Mouse (Mus musculus) forebrain, embryonic 11.5 days (tissue): ENCODE data around the gene 2610507B11Rik. TPM values are rescaled to one million over a fixed set of nuclear protein-coding genes. Genes with fewer than 3 reads are reported as not detected.
"Not testable (repeated sequence)": the region's sequence is repeated elsewhere in the genome, so short reads cannot be mapped to it uniquely, and the experiment has no call there.

ENCODE experiments used
- ATAC-seq: fragments of 200-750 bp; cut with Nextera tagmentation; replicated peaks from 2 replicates; pipeline ENCODE4 v1.8.0; 2017; ENCODE audit warnings: moderate TSS enrichment; ENCODE audit not compliant: low FRiP score
- DNase-seq: peaks from one replicate; pipeline ENCODE4 v3.0.0-alpha.2; 2017; ENCODE audit warnings: low spot score
- H3K27ac ChIP-seq: fragments of 300-500 bp; sonication (generic); 2 replicates; pipeline ENCODE4 v1.5.1; 2014; ENCODE audit warnings: low read depth, low read length
- H3K27me3 ChIP-seq: fragments of 300-500 bp; sonication (generic); 2 replicates; pipeline ENCODE4 v1.6.1; 2014; ENCODE audit warnings: mild to moderate bottlenecking, low read length, mixed read lengths; ENCODE audit not compliant: control insufficient read depth, insufficient read depth
- H3K36me3 ChIP-seq: fragments of 300-500 bp; sonication (generic); 2 replicates; pipeline ENCODE4 v1.6.1; 2014; ENCODE audit warnings: mild to moderate bottlenecking, low read length, moderate library complexity, mixed read lengths; ENCODE audit not compliant: control insufficient read depth, insufficient read depth
- H3K4me1 ChIP-seq: fragments of 300-500 bp; sonication (generic); replicated peaks from 2 replicates; pipeline ENCODE4 v1.6.1; 2014; ENCODE audit warnings: low read length, mixed read lengths; ENCODE audit not compliant: control insufficient read depth, insufficient read depth
- H3K4me2 ChIP-seq: fragments of 300-500 bp; sonication (generic); 2 replicates; pipeline ENCODE4 v1.6.1; 2014; ENCODE audit warnings: low read depth, mild to moderate bottlenecking, low read length, moderate library complexity, mixed read lengths; ENCODE audit not compliant: severe bottlenecking
- H3K4me3 ChIP-seq: fragments of 300-500 bp; sonication (generic); 2 replicates; pipeline ENCODE4 v1.5.1; 2014; ENCODE audit warnings: low read depth, low read length
- H3K9ac ChIP-seq: fragments of 300-500 bp; sonication (generic); 2 replicates; pipeline ENCODE4 v1.6.1; 2014; ENCODE audit warnings: low read length
- H3K9me3 ChIP-seq: fragments of 300-500 bp; sonication (generic); 2 replicates; pipeline ENCODE4 v1.6.1; 2016; ENCODE audit warnings: low read length, mixed read lengths; ENCODE audit not compliant: control insufficient read depth
- WGBS: fragments of 180-500 bp; shearing (Covaris S2); extraction: QIAGEN DNeasy Blood & Tissue Kit; methylation state at CpG from one replicate; pipeline ENCODE4 v1.1.7; 2014; 5-methylcytosine and 5-hydroxymethylcytosine counted together
- polyA plus RNA-seq: library from polyadenylated mRNA; unstranded; fragments of >200 nt; fragmentation: Nextera tagmentation; extraction: Ambion mirVana; gene quantifications from 2 replicates; pipeline ENCODE4 v1.2.1, GENCODE M21; 2014

2610507B11Rik gene
- polyA plus RNA-seq, 1 experiment from 2014 or later = 84.6 TPM

DNA sequence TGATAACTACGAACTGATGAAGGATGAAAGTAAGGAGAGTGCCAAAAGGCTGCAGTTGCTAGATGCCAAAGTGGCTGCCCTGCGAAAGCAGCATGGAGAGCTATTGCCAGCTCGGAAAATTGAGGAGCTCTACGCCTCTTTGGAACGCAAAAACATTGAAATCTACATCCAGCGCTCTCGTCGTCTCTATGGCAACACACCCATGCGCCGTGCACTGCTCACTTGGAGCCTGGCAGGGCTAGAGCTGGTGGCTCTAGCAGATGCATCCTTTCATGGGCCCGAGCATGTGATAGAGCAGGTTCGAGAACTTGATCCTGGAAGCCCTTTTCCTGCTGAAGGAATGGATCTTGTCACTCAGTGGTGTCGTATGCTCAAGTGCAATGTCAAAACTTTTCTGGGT lies 10.4 kb downstream of the 2610507B11Rik start:
- Histone ChIP-seq H3K4me3 (no peak overlapping the region), H3K27ac (no peak overlapping the region), H3K36me3 (peaks cover 42% of the 10 kb centered on the region), H3K27me3 (no peaks in the 10 kb centered on the region), H3K9ac (no peak overlapping the region), H3K9me3 (no peaks in the 10 kb centered on the region), H3K4me2 (no peak overlapping the region), H3K4me1 (no peaks in the 10 kb centered on the region)
- 91% methylated on average over 13 of the region's 13 CpGs for WGBS
- DNase-seq (no peak), ATAC-seq (no peak)

DNA sequence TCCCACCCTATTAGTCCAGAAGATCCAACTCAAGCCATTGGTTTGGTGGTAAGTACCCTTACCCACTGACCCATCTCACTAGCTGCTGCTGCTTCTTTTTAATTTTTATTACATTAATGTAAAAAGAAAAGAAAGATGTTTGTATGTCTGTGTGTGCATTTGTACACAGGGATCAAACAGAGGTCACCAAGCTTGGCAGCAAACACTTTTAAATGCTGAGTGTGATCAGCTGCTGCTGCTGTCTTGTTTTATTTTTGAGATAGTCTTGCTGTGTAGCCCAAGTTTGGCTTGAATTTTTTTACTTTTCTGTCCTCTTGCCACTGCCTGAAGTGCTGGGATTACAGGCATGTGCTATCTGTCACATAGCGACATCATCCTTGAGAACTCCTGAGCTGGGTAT lies 14.0 kb downstream of the 2610507B11Rik start:
- ATAC-seq = no peak
- H3K4me2 ChIP-seq = no peak overlapping the region
- DNase-seq = no peak
- no peaks in the 10 kb centered on the region for H3K9me3 ChIP-seq
- no peaks in the 10 kb centered on the region for H3K27me3 ChIP-seq
- H3K4me1 ChIP-seq = no peaks in the 10 kb centered on the region
- no peak overlapping the region for H3K27ac ChIP-seq
- WGBS = 93% methylated on average over 1 of the region's 1 CpGs
- H3K9ac ChIP-seq = no peak overlapping the region
- H3K4me3 ChIP-seq = no peak overlapping the region
- peaks cover 35% of the 10 kb centered on the region for H3K36me3 ChIP-seq

DNA sequence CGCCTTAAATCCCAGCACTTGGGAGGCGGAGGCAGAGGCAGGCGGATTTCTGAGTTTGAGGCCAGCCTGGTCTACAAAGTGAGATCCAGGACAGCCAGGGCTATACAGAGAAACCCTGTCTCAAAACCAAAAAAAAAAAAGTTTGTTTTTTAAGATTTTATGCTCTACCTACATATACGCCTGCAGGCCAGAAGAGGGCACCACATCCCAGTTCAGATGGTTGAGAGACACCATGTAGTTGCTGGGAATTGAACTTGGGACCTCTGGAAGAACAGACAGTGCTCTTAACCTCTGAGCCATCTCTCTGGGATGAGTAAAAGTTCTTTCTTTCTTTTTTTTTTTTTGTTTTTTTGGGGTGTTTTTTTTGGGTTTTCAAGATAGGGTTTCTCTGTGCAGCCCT lies 14.6 kb downstream of the 2610507B11Rik start:
- not testable (repeated sequence) for H3K9me3 ChIP-seq, H3K4me3 ChIP-seq, H3K4me1 ChIP-seq, H3K4me2 ChIP-seq, ATAC-seq, H3K27me3 ChIP-seq, DNase-seq, H3K9ac ChIP-seq, H3K27ac ChIP-seq
- peaks cover 34% of the 10 kb centered on the region for H3K36me3 ChIP-seq
- 94% methylated on average over 4 of the region's 4 CpGs for WGBS

DNA sequence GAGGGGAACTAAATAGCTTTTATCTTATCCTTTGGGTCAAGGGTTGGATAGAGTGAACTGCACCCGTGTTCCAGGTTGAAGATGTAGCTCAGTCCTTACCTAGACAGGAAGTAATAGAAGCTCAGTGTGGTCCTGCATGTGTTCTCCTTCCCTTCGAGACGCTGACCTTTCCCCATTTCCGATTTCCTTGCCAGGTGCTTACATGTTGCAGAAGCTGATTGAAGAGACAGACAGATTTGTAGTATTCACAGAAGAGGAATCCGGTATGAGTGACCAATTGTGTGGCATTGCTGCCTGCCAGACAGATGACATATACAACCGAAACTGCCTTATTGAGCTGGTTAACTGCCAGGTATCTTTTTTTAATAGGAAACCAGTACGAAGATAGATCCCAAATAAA lies 17.3 kb downstream of the 2610507B11Rik start:
- no peak for DNase-seq
- no peak overlapping the region for H3K9ac ChIP-seq
- no peak overlapping the region for H3K27ac ChIP-seq
- no peak overlapping the region for H3K4me3 ChIP-seq
- no peaks in the 10 kb centered on the region for H3K4me1 ChIP-seq
- H3K27me3 ChIP-seq = no peaks in the 10 kb centered on the region
- 93% methylated on average over 7 of the region's 7 CpGs for WGBS
- no peak overlapping the region for H3K4me2 ChIP-seq
- H3K9me3 ChIP-seq = no peaks in the 10 kb centered on the region
- ATAC-seq = no peak
- H3K36me3 ChIP-seq = peaks cover 18% of the 10 kb centered on the region

DNA sequence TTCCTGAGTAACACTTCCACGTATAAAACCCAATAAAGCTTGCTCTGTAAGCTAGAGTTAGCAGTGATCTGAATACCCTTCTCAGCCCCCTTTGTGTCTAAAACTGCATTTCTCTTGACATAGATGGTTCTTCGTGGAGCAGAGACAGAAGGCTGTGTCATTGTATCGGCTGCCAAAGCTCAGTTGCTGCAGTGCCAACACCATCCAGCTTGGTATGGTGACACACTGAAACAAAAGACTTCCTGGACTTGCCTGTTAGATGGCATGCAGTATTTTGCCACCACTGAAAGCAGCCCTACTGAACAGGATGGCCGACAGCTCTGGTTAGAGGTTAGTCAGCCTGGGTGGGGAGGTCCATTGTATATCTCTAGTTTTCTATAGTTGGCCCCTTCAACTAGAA lies 18.0 kb downstream of the 2610507B11Rik start:
- Histone ChIP-seq H3K4me2 (no peak overlapping the region), H3K27ac (no peak overlapping the region), H3K4me3 (no peak overlapping the region), H3K36me3 (peaks cover 21% of the 10 kb centered on the region), H3K27me3 (no peaks in the 10 kb centered on the region), H3K9me3 (no peaks in the 10 kb centered on the region), H3K9ac (no peak overlapping the region), H3K4me1 (no peaks in the 10 kb centered on the region)
- no peak for DNase-seq
- ATAC-seq = no peak
- WGBS = 93% methylated on average over 4 of the region's 4 CpGs

DNA sequence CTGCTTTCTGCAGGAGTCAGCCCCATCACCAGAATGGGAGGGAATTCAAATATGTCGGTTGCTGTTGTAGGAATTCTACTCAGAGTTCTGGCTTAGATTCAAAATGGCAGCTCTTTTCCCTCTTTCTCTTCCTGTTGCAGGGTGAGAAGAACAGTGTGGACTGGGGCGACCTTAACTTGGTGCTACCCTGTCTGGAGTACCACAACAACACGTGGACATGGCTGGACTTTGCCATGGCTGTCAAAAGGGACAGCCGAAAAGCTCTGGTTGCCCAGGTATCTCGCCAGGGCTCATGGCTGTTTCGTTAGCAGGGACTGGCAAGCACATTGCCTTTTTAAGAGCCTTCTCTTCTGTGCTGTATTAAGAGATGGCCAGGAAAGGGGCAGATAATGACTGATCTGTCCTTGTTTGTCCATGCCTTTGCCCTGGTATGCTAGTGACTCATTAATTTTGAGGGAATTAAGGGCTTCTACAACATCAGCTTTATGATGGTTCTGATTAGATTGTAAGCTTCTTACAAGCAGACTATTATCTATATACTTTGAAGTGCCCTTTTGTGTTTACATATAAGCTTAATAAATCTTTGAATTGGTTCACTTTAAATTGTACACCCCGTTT lies 27.7 kb downstream of the 2610507B11Rik start:
- WGBS = 88% methylated on average over 7 of the region's 7 CpGs
- no peak for ATAC-seq
- H3K27ac ChIP-seq = no peak overlapping the region

DNA sequence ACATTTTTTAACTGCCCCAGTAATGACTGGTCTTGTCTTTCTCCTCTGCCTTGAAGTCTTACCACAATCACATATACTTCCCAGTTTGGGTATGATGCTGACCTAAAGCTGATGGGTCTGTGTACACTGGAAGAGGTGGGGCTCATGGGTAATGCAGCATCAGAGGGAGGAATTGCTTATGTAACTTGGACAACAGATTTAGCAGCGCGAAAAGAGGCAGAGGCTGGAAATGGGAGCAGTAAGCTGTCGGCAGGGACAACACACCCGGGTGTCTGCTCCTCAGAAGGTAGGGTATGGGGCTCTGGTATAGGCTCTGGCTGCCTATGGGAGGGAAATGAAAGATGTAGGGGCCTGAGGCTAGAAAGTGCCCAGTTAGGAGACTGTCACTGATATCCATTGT lies 29.1 kb downstream of the 2610507B11Rik start, which contains the start of gene BC030499:
TSS of gene BC030499 (plus strand) at position 188 of the 400 bp plus-strand sequence.
- H3K9ac ChIP-seq = no peak within 1 kb of the TSS
- no peaks in the 10 kb centered on the region for H3K27me3 ChIP-seq
- H3K4me1 ChIP-seq = no peaks in the 10 kb centered on the region
- H3K27ac ChIP-seq = no peak within 1 kb of the TSS
- WGBS = 96% methylated on average over 4 of the region's 4 CpGs
- H3K4me2 ChIP-seq = no peak within 1 kb of the TSS
- no peak for DNase-seq
- H3K4me3 ChIP-seq = no peak within 1 kb of the TSS
- H3K9me3 ChIP-seq = no peaks in the 10 kb centered on the region
- ATAC-seq = no peak
- peaks cover 12% of the 10 kb centered on the region; the same call in 1 of the 2 replicates for H3K36me3 ChIP-seq

More for the DNA sequence above, 27.7 kb downstream of the 2610507B11Rik start:
- no peaks in the 10 kb centered on the region for H3K4me1 ChIP-seq
- no peak overlapping the region for H3K4me3 ChIP-seq
- peaks cover 14% of the 10 kb centered on the region; the same call in 1 of the 2 replicates for H3K36me3 ChIP-seq
- H3K27me3 ChIP-seq = no peaks in the 10 kb centered on the region
- no peak overlapping the region for H3K9ac ChIP-seq
- no peak overlapping the region for H3K4me2 ChIP-seq
- no peaks in the 10 kb centered on the region for H3K9me3 ChIP-seq
- no peak for DNase-seq

DNA sequence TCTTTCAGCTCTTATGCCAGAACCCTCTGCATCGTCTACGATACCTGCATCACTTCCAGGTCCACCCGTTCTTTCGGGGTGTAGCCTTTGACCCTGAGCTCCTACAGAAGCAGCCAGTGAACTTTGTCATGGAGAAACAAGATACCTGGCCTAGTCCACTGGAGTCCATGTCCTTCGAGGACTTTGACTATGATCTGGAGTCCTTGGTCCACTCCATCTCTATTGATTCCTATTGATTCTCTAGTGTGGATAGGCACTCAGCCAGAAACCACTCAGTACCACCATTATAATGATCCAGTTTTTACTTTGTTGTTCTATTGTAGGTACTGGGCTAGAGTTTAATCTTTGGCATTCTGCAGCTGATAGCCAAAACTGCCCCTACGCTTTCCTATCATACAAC lies 33.0 kb downstream of the 2610507B11Rik start:
- WGBS = 90% methylated on average over 6 of the region's 6 CpGs
- Histone ChIP-seq H3K27me3 (no peaks in the 10 kb centered on the region), H3K4me1 (no peaks in the 10 kb centered on the region), H3K27ac (no peak overlapping the region), H3K4me3 (no peak overlapping the region), H3K4me2 (no peak overlapping the region), H3K9ac (no peak overlapping the region), H3K9me3 (no peaks in the 10 kb centered on the region), H3K36me3 (no peaks in the 10 kb centered on the region; the same call in 1 of the 2 replicates)
- ATAC-seq (no peak), DNase-seq (no peak)

DNA sequence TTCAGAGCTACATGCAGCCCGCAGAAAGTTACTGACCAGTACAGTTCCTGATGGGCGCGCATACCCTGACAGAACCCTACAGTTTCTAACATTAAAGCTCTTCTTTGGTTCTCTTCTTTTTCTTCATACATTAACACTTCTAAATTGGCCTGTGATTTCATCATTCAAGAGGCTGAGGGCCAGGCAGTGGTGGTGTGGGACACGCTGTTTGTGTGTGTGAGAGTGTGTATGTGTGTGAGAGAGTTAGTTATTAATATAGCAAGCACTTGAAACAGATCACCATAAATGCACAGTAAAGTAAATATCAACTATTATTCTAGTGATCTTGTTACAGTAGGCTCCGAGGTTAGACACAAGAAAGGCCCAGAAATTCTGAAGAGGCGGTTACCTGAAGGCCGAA lies 39.4 kb downstream of the 2610507B11Rik start:
- peak overlapping the region; percentile 74 for H3K9ac ChIP-seq
- H3K4me2 ChIP-seq = peak overlapping the region; percentile 59
- ATAC-seq = peak; percentile 18; the same call in 1 of the 2 replicates
- H3K36me3 ChIP-seq = peaks cover 5% of the 10 kb centered on the region; the same call in 1 of the 2 replicates
- H3K27ac ChIP-seq = no peak overlapping the region; the same call in 1 of the 2 replicates
- H3K9me3 ChIP-seq = no peaks in the 10 kb centered on the region
- DNase-seq = no peak
- H3K4me3 ChIP-seq = peak overlapping the region; percentile 66
- WGBS = 74% methylated on average over 7 of the region's 7 CpGs
- H3K27me3 ChIP-seq = no peaks in the 10 kb centered on the region
- peaks cover 5% of the 10 kb centered on the region for H3K4me1 ChIP-seq
